Mouse (Mus musculus) layer of hippocampus, postnatal 14 days (tissue): ENCODE measurements at regions not wholly inside any gene's neighbourhood (a gene's known extent, or its start where the extent isn't known, plus 50 kb on each side); places are given as distances from the start of the nearest gene placed in this dataset.

Source experiments
- DNase-seq, 2 experiments: peaks; one replicate each; pipeline ENCODE4 v3.0.0; 2021 to 2022; ENCODE audit warnings: low spot score in 2 of 2, mixed read lengths in 1 of 2

GRCm38 (mm10) chr1:112947551-112948310 is 1083.0 kb upstream of the Dsel start:
- peak; percentile 16 to 34 for DNase-seq
